Mouse (Mus musculus): ENCODE data around the gene Ucma. TPM values are rescaled to one million over a fixed set of nuclear protein-coding genes. Genes with fewer than 3 reads are reported as not detected.

The Ucma gene
- polyA plus RNA-seq, 1 experiment from 2014 or later, result not detected

DNA sequence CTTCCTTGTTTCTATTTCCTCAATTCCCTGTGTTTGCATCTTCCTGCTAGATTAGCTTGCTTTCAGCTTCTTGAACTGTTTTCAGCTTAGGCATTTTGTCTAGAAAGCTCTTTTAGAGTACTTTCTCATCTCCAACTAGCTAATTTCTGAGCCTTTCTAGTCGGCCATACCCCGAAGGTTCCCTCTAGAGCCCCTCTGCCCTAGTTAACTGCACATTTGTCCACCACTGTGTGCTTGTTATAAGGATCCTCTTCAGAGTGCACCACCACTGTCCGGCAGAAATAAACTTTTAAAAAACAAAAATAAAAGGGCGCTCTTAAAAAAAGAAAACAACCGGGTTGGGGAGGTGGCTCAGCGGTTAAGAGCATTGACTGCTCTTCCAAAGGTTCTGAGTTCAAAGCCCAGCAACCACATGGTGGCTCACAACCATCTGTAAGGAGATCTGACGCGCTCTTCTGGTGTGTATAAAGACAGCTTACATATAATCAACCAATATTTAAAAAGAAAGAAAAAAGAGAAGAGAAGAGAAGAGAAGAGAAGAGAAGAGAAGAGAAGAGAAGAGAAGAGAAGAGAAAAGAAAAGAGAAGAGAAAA lies 36.1 kb downstream of the Ucma start:
- peaks cover 10% of the 10 kb centered on the region for H3K4me1 ChIP-seq
- peak overlapping the region; percentile 49 for H3K9ac ChIP-seq (replicated peaks)
- peaks cover 20% of the 10 kb centered on the region for H3K36me3 ChIP-seq
- no peak overlapping the region for H3K27ac ChIP-seq (replicated peaks)
- ATAC-seq (ENCODE audit: low FRiP score, low read depth), result no peak
- H3K27me3 ChIP-seq, result no peaks in the 10 kb centered on the region
- H3K4me3 ChIP-seq, result peak overlapping the region; percentile 74
- H3K9me3 ChIP-seq, result no peaks in the 10 kb centered on the region
- H3K4me2 ChIP-seq (replicated peaks), result peak overlapping the region; percentile 62
- WGBS, result 16% methylated on average over 8 of the region's 8 CpGs

DNA sequence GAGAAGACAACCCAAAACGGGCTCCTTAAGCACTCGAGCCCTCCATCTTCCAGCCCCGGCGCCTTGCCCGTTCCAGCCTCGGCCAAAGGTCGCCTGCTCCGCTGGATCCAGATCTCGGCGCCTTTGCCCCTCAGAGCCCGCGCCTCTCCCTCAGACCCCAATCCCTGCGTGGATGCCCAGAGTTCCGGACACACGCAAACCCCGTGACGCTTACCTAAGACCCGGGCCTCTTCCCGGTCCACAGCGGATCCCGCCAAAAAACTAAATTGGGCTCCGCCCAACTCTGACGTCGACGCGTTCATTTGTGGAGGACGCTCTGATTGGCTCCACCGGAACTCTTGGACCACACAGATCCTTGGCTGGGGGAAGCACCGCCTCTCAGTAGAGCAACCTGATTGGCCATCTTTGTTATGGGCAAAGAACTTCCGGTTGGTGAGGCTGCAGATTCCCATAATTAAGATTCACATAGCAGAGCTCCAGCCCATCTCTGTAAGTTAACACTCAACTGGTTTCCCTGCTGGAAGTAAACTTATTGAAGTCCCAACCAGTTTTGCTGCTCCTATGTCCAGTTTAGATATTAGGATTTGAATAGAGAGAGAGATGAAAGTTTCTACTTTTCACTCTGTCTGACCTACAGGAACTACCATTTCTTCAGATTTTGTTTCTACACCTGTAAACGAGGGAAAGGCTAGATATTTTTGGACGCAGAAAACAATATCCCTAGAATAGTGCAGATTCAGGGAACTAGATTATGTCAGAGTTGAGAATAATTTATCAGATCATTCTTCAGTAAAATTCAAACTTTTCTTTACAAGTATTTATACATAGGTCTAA lies 36.8 kb downstream of the Ucma start, which contains the start of gene Mcm10:
Gene Mcm10, minus strand, starts transcription at position 301 of the 834 bp plus-strand sequence.
- peaks cover 10% of the 10 kb centered on the region for H3K4me1 ChIP-seq
- H3K9me3 ChIP-seq, result no peaks in the 10 kb centered on the region
- ATAC-seq (ENCODE audit: low FRiP score, low read depth), result peak; percentile 100
- H3K4me2 ChIP-seq (replicated peaks), result peak within 1 kb of the TSS; percentile 62
- peaks cover 14% of the 10 kb centered on the region for H3K36me3 ChIP-seq
- peak within 1 kb of the TSS; percentile 74 for H3K4me3 ChIP-seq
- WGBS, result 4% methylated on average over 32 of the region's 32 CpGs
- no peak within 1 kb of the TSS for H3K27ac ChIP-seq (replicated peaks)
- no peaks in the 10 kb centered on the region for H3K27me3 ChIP-seq
- H3K9ac ChIP-seq (replicated peaks), result peak within 1 kb of the TSS; percentile 49

DNA sequence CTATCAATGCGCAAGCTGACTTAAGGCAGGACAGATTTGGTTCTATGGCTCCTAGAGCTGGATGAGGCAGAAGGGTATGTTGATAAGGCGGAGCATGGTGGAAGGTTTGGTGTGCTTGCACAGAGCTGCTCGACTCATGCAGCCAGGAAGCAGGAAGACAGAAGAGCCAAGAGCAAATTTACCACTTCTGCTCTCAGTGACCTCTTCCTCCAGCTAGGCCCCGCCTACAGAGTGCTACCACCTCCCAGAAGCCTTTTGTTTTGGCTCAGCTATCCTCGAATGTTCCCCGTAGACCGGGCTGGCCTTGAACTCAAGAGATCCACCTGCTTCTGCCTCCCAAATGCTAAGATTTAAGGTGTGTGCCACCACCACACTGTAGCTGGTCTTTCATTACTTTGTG lies 38.7 kb downstream of the Ucma start:
- H3K27ac ChIP-seq (replicated peaks), result no peak overlapping the region
- H3K4me1 ChIP-seq, result peaks cover 10% of the 10 kb centered on the region
- ATAC-seq (ENCODE audit: low FRiP score, low read depth), result no peak
- H3K36me3 ChIP-seq, result no peaks in the 10 kb centered on the region
- WGBS, result 79% methylated on average over 7 of the region's 7 CpGs
- H3K27me3 ChIP-seq, result no peaks in the 10 kb centered on the region
- H3K9me3 ChIP-seq, result no peaks in the 10 kb centered on the region
- no peak overlapping the region for H3K9ac ChIP-seq (replicated peaks)
- no peak overlapping the region for H3K4me2 ChIP-seq (replicated peaks)
- no peak overlapping the region for H3K4me3 ChIP-seq

DNA sequence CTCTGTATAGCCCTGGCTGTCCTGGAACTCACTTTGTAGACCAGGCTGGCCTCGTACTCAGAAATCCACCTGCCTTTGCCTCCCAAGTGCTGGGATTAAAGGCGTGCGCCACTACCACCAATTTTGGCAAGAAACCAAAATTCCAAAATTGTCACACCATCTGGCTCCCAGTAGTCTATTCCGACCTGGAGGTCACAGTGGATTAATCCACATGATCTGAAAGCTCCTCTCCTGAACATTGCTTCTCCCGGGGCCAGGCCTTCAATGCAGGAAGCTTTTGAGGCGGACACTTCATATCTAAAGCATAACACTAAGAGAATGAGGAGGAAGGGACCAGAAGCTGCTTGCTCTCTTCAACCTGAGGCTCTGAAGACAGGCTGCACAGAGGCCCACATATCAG lies 39.6 kb downstream of the Ucma start:
- H3K9me3 ChIP-seq, result no peaks in the 10 kb centered on the region
- H3K27me3 ChIP-seq, result no peaks in the 10 kb centered on the region
- H3K4me2 ChIP-seq (replicated peaks), result no peak overlapping the region
- H3K9ac ChIP-seq (replicated peaks), result no peak overlapping the region
- H3K27ac ChIP-seq (replicated peaks), result no peak overlapping the region
- peaks cover 10% of the 10 kb centered on the region for H3K4me1 ChIP-seq
- ATAC-seq (ENCODE audit: low FRiP score, low read depth), result no peak
- no peaks in the 10 kb centered on the region for H3K36me3 ChIP-seq
- no peak overlapping the region for H3K4me3 ChIP-seq
- 87% methylated on average over 6 of the region's 6 CpGs for WGBS

DNA sequence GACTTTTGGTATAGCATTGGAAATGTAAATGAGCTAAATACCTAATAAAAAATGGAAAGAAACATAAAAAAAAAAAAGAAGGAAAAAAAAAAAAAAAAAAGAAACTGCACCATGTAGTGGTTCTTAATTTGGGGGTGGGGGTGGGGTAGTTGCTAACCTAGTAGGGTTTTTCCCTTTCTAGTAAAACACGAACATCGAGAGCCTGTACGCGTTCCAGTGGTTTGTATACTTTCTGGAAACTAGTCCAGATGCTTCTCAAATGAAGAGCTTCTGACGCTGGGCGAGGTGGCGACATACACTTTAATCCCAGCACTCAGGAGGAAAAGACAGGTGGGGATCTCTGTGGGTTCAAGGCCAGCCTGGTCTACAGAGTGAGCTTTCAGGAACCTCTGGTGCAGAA lies 41.0 kb downstream of the Ucma start:
- no peak overlapping the region for H3K4me3 ChIP-seq
- no peak overlapping the region for H3K4me2 ChIP-seq (replicated peaks)
- H3K36me3 ChIP-seq, result no peaks in the 10 kb centered on the region
- no peak overlapping the region for H3K9ac ChIP-seq (replicated peaks)
- 91% methylated on average over 7 of the region's 7 CpGs for WGBS
- H3K27me3 ChIP-seq, result no peaks in the 10 kb centered on the region
- H3K27ac ChIP-seq (replicated peaks), result no peak overlapping the region
- no peak for ATAC-seq (ENCODE audit: low FRiP score, low read depth)
- H3K4me1 ChIP-seq, result peaks cover 3% of the 10 kb centered on the region
- no peaks in the 10 kb centered on the region for H3K9me3 ChIP-seq

DNA sequence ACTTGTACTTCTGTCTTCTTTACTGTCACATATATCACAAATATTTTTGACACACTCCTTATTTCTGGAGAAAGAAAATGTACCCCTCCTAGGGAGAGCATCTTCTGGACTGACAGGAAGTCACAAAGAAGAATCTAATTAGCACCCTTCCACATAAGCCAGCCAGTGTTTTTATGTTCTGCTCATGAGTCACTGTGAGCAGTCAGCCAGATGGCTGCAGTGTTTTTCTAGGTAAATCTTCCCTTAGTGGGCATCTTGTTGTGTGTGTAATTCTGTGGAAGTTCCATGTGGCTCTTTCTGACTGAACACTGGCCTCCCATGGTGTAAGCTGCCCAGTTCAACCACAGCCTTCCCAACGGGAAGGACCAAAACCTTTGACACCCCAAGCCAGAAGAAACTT lies 43.8 kb downstream of the Ucma start:
- H3K4me3 ChIP-seq, result no peak overlapping the region
- no peak overlapping the region for H3K9ac ChIP-seq (replicated peaks)
- WGBS, result 74% methylated on average over 1 of the region's 1 CpGs
- H3K36me3 ChIP-seq, result no peaks in the 10 kb centered on the region
- no peak overlapping the region for H3K4me2 ChIP-seq (replicated peaks)
- no peaks in the 10 kb centered on the region for H3K27me3 ChIP-seq
- no peak for ATAC-seq (ENCODE audit: low FRiP score, low read depth)
- H3K4me1 ChIP-seq, result no peaks in the 10 kb centered on the region
- H3K9me3 ChIP-seq, result no peaks in the 10 kb centered on the region
- H3K27ac ChIP-seq (replicated peaks), result no peak overlapping the region

DNA sequence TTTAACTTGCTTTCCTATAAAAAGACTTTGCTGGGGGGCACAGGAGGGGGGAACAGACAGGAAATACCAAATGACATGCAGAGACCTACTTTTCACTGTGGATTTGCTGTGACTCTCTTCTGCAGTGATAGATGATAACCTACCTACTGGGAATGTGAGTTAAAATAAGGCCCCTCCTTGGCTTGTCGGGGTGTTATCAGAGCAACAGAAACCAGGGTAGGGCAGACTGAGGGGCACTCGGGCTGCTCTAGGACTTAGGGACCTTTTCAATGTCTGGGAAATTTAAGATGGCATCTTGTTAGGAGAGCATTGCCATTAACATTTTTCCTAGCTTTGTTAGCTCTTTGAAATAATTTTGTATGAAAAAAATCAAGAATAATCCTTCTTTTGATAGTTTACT lies 47.4 kb downstream of the Ucma start:
- no peak overlapping the region for H3K4me3 ChIP-seq
- no peak overlapping the region for H3K27ac ChIP-seq (replicated peaks)
- ATAC-seq (ENCODE audit: low FRiP score, low read depth), result no peak
- H3K27me3 ChIP-seq, result no peaks in the 10 kb centered on the region
- 0 out of 2 replicates have a peak, but pooled peaks cover 4% of the 10 kb centered on the region for H3K4me1 ChIP-seq
- 97% methylated on average over 2 of the region's 2 CpGs for WGBS
- 0 out of 2 replicates have a peak, but pooled peaks cover 2% of the 10 kb centered on the region for H3K9me3 ChIP-seq
- no peak overlapping the region for H3K4me2 ChIP-seq (replicated peaks)
- no peak overlapping the region for H3K9ac ChIP-seq (replicated peaks)
- no peaks in the 10 kb centered on the region for H3K36me3 ChIP-seq

DNA sequence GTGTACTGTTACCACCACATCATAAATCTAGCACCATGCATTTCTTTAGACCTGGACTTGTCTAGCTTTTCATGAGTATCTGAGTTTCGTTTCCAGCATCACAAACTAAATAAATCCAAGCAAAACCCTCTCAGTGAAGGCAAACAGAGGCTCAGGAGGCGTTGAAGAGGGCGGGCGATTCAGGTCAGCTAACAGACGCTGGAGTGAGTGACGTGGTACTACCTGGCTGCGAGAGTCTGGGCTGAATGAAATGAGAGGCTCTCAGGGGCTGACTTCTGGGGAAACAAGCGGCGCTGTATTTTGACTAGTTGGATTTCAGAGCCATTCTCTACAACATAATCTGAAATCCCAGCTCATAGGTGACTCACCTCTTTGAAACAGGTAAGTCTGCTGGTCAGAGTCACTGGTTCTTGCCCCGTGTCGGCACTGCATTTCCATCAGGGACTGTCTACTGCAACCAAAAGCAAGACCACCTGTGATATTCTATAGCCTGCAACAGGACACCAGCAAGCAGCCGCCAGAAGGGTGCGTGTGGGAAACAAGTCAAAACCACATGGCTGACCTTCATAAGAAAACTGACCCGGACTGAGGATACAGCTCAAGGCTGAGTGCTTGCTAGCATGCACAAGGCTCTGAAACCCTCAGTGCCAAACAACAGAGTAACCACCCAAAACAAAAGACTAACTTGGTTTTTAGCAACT lies 47.9 kb downstream of the Ucma start:
- H3K4me2 ChIP-seq (replicated peaks), result no peak overlapping the region
- 0 out of 2 replicates have a peak, but pooled peaks cover 2% of the 10 kb centered on the region for H3K9me3 ChIP-seq
- H3K9ac ChIP-seq (replicated peaks), result no peak overlapping the region
- no peaks in the 10 kb centered on the region for H3K36me3 ChIP-seq
- WGBS, result 83% methylated on average over 14 of the region's 14 CpGs
- ATAC-seq (ENCODE audit: low FRiP score, low read depth), result no peak
- no peaks in the 10 kb centered on the region for H3K27me3 ChIP-seq
- no peak overlapping the region for H3K4me3 ChIP-seq
- H3K4me1 ChIP-seq, result 0 out of 2 replicates have a peak, but pooled peaks cover 4% of the 10 kb centered on the region
- H3K27ac ChIP-seq (replicated peaks), result no peak overlapping the region

DNA sequence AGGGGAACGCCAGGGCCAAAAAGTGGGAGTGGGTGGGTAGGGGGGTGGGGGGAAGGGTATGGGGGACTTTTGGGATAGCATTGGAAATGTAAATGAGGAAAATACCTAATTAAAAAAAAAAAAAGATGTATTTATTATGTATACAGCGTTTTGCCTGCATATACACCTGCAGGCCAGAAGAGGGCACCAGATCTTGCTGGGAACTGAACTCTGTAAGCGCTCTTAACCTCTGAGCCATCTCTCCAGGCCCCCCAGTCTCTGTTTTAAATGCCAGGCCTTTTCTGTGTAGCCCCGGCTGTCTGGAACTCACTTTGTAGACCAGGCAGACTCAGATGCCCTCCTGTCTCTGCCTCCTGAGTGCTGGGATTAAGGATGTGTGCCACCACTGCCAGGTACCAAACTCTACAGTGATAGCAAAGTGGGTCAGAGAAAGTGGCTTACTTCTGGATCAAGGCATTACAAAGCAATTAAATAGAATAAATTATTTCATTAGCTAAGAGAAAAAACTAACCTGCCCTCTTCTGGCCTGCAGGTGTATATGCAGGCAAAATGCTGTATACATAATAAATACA lies 49.3 kb downstream of the Ucma start:
- no peaks in the 10 kb centered on the region for H3K36me3 ChIP-seq
- no peak overlapping the region for H3K9ac ChIP-seq (replicated peaks)
- no peak overlapping the region for H3K4me3 ChIP-seq
- H3K27ac ChIP-seq (replicated peaks), result no peak overlapping the region
- ATAC-seq (ENCODE audit: low FRiP score, low read depth), result no peak
- no peaks in the 10 kb centered on the region for H3K27me3 ChIP-seq
- H3K4me2 ChIP-seq (replicated peaks), result no peak overlapping the region
- WGBS, result 40% methylated on average over 3 of the region's 4 CpGs
- 0 out of 2 replicates have a peak, but pooled peaks cover 2% of the 10 kb centered on the region for H3K9me3 ChIP-seq
- H3K4me1 ChIP-seq, result 0 out of 2 replicates have a peak, but pooled peaks cover 4% of the 10 kb centered on the region

DNA sequence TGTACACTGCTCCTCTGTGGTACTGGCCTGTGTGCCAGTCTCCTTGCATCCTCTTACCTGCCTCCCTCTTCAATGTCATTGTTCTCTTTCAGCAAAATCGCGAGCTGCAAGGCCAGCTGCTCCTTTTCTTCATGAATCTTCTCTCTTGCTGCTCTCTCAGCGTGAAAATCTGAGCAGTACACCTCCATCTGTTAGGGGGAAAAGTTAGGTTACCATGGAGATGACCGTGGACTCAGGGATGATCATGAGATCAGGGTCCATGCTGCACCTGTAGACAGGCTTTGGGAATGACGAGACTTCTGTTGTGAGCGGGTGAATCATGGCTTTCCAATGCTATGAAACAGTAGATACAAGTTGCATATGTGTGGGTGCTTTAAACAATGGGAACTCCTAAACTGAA lies 51.1 kb downstream of the Ucma start:
- Histone ChIP-seq H3K4me1 (0 out of 2 replicates have a peak, but pooled peaks cover 4% of the 10 kb centered on the region), H3K4me2 (replicated peaks) (no peak overlapping the region), H3K9ac (replicated peaks) (no peak overlapping the region), H3K9me3 (0 out of 2 replicates have a peak, but pooled peaks cover 2% of the 10 kb centered on the region), H3K4me3 (no peak overlapping the region), H3K27me3 (no peaks in the 10 kb centered on the region), H3K27ac (replicated peaks) (no peak overlapping the region), H3K36me3 (no peaks in the 10 kb centered on the region)
- no peak for ATAC-seq (ENCODE audit: low FRiP score, low read depth)
- WGBS, result 69% methylated on average over 6 of the region's 6 CpGs

DNA sequence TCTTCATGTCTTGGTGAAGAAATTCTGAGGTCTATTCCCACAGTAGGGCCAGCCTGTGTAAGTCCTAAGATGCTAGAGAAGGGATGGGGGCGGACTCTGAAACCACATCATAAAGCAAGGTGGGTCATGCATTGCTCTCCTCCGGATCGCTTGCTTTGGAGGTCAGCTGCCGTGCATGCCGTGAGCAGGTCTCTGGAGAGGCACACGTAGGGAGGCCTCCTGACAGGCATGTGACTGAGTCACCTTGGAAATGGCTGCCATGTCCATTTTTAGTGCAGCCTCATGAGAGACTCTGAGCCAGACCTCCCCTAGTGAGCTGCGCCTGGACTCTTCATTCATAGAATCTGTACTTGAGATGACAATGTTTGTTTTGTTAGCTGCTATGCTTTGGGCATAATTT lies 52.1 kb downstream of the Ucma start:
- WGBS, result 91% methylated on average over 7 of the region's 7 CpGs

More for the DNA sequence above, 52.1 kb downstream of the Ucma start:
- no peak overlapping the region for H3K4me3 ChIP-seq
- H3K9me3 ChIP-seq, result 0 out of 2 replicates have a peak, but pooled peaks cover 2% of the 10 kb centered on the region
- no peak overlapping the region for H3K27ac ChIP-seq (replicated peaks)
- no peak overlapping the region for H3K9ac ChIP-seq (replicated peaks)
- H3K36me3 ChIP-seq, result no peaks in the 10 kb centered on the region
- no peaks in the 10 kb centered on the region for H3K27me3 ChIP-seq
- 0 out of 2 replicates have a peak, but pooled peaks cover 4% of the 10 kb centered on the region for H3K4me1 ChIP-seq
- ATAC-seq (ENCODE audit: low FRiP score, low read depth), result no peak
- no peak overlapping the region for H3K4me2 ChIP-seq (replicated peaks)
